Mouse (Mus musculus): ENCODE measurements around the gene Tex26.

- TF ChIP-seq MAFK (IDR thresholded peaks at IDR 0.05; ENCODE audit: insufficient read depth, low read depth, low read length) = no peak
- TF ChIP-seq HCFC1 (IDR thresholded peaks at IDR 0.05; ENCODE audit: borderline replicate concordance, insufficient read depth, low read length) = no peak
Observed at GRCm38 (mm10) chr5:149442277-149442660, 2.8 kb downstream of the Tex26 start.
